Mouse (Mus musculus) gastrocnemius, postnatal 4 days (tissue): ENCODE data around the gene Klf2. TPM values are rescaled to one million over a fixed set of nuclear protein-coding genes. Genes with fewer than 3 reads are reported as not detected.

ENCODE experiments used
- DNase-seq, 2 experiments: peaks; one replicate each; pipeline ENCODE4 v3.0.0; 2021 to 2022; ENCODE audit warnings: low spot score in 2 of 2, mixed read lengths in 2 of 2
- long read RNA-seq, 2 experiments: library from polyadenylated mRNA; stranded (forward); transcript quantifications; one replicate each; pipeline ENCODE4 v2.0.0; 2021
- total RNA-seq, 2 experiments: library from RNA; stranded (reverse); gene quantifications; 2 replicates each; pipeline ENCODE4 v1.2.3; 2021

Klf2 gene
- 10 to 100 TPM; 40.0 to 47.7 TPM for total RNA-seq
- long read RNA-seq, experiment 1, transcript Klf2-201 (3 exons, 1,847 nt), result major isoform, 38 of 45 reads
- long read RNA-seq, experiment 1, partial matches to known transcripts, result 6 of 45 reads
- long read RNA-seq, experiment 1, other reads (novel, unspliced or antisense), result 1 of 45 reads
- long read RNA-seq, experiment 2, transcript Klf2-201 (3 exons, 1,847 nt), result major isoform, 26 of 34 reads
- long read RNA-seq, experiment 2, partial matches to known transcripts, result 8 of 34 reads
- long read RNA-seq, experiment 2, other reads (novel, unspliced or antisense), result 0 of 34 reads

- peak; percentile 97 to 98 for DNase-seq
Measured at GRCm38 (mm10) chr8:72318801-72319322, at the start of gene Klf2. Gene Klf2 (plus strand): TSS chr8:72319033.

GRCm38 (mm10) chr8:72270606-72271005, 48.2 kb upstream of the Klf2 start:
- DNase-seq, result no peak

- DNase-seq, result no peak
Measured at GRCm38 (mm10) chr8:72271051-72271660, 47.7 kb upstream of the Klf2 start.

DNA sequence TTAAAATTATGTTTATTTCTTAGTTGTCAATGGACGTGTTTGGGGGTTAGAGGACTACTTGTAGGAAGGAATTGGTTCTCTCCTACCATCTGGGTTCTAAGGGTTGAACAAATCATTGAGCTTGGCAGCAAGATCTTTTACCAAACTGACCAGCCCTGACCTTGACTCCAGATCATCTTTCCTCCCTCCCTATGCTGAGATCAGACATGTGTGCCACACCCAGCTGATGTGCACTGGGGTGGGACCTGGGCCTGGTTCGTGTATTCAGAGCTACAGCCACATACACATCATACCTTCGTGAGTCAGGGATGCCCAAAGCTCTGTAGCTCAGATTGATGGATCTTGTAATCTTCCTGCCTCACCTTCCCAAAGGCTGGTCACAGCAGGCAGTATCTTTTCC, 47.1 kb upstream of the Klf2 start:
- DNase-seq, result no peak

- peak in 1 of 2 experiments; percentile 64 for DNase-seq
Measured at GRCm38 (mm10) chr8:72272361-72272760, 46.5 kb upstream of the Klf2 start.

GRCm38 (mm10) chr8:72273111-72273770, 45.6 kb upstream of the Klf2 start:
- DNase-seq, result no peak

DNA sequence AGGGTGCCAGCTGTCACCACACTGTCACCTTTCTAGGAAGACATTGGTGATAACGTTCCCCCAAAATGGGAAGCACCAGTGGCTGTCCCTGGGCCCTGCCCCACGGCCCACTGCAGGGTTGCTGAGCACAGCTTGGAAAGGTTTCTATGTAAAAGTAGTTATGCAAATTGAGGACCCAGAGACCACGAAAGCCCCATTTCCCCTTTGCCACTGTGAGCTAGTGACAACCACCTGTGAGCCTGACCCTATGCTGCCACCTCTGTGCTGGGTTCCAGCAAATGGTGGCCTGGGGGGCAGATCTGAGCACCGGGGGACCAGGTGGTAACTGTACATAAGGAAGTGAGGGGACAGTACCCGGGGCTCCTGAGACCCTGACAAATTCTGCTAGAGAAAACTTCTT, 45.0 kb upstream of the Klf2 start:
- no peak for DNase-seq

GRCm38 (mm10) chr8:72277244-72277643, 41.6 kb upstream of the Klf2 start:
- no peak for DNase-seq

DNA sequence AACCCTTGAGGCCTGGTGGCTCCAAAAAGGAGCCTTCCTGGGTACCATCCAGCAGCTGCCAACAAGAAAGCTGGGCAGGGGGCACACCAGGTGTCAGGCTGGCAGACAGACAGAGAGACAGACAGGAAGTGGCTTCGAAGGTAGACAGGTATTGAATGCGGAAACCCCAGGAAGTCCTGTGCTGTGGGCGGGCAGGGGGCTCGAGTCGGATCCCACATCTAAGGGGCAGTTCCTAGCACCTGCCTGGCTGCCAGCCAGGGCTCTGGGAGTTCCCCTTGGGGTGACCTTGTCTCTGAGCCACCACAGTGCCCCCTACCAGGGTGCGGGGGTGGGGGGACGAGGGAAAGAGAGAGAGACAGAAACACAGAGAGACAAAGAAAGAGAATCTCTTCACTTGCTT, 39.7 kb upstream of the Klf2 start:
- DNase-seq, result no peak

GRCm38 (mm10) chr8:72281634-72282033, 37.2 kb upstream of the Klf2 start:
- DNase-seq, result no peak

DNA sequence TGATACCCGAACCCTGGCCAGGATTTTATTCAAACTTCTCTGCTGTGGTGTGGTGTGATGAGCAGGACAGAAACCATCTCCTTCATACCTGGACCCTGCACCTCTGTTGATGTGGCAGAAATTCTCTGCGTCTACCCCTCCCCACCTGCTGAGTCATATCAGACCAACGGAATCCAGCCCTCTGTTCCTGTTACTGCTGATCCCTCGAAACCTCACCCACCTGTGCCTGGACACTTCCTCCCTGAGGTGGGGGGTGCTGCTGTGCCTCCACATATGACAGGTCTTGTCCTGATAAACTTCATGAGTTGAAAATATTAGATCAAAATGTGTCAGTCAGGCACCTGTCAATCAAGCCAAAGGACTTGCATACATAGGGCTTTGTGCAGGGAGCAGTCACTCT, 33.5 kb upstream of the Klf2 start:
- DNase-seq, result no peak

GRCm38 (mm10) chr8:72289051-72289450, 29.8 kb upstream of the Klf2 start:
- DNase-seq, result no peak

DNA sequence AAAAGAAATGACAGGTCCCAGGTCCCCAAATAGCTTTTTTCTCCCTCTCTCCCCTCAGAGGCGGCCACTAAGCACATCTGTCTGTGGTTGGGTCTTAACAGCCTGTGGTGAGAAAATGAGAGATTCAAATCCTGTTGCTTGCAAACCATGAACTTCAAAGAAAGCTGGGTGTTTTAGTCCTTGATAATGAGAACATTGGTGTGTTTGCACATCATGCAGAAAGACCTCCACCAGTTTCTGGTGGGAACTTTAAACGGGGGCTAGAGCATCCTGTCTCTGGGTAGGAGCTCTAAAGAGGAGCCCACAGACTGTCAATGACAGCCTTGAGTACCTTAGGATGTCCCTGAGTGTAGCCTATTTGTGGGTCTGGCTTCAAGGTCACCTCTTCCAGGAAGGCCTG, 27.7 kb upstream of the Klf2 start:
- DNase-seq, result no peak

DNA sequence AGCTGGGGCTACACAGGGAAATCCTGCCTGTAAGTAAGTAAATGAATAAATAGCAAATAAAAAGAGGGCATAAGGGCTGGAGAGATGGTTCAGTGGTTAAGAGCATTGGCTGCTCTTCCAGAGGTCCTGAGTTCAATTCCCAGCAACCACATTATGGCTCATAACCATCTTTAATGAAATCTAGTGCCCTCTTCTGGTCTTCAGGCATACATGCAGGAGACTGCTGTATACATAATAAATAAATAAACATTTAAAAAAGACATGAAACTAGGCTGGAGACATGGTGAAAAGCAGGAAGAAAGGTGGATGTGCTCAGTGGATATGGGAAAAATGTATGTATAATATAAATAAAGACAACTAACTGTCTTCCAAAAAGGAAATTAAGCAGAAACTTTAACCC, 25.5 kb upstream of the Klf2 start:
- DNase-seq, result no peak

DNA sequence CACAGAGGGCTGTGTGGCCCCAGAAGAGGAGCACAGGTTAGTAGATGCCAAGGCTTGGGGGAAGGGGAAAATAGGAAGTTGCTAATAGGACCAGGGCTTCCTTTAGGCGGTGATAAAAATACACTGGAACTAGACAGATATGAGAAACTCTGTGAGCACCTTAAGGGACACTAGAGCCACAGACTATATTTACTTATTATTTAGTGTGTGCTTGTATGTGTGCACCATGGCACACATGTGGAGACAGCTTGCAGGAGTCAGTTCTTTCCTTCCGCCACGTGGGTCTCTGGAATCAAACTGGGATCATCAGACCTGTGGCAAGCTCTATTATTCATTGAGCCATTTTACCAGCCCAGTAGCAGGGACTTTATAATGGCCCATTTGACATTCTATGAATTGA, 23.7 kb upstream of the Klf2 start:
- no peak for DNase-seq

GRCm38 (mm10) chr8:72295679-72296078, 23.2 kb upstream of the Klf2 start:
- DNase-seq, result peak; percentile 84 to 92

DNA sequence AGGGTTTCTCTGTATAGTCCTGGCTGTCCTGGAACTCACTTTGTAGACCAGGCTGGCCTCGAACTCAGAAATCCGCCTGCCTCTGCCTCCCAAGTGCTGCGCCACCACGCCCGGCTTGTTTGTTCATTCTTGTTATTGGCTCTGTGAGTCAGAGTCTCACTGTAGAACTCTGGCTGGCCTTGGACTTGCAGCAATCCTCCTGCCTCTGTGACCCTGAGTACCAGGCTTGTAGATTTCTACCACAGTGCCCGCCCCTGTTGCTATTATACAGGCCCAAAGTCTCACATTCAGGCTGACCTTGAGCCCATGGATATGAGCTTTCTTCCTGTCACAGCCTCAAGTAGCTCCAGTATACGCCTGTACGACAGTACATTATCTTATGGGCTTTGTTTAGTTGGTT, 22.3 kb upstream of the Klf2 start:
- DNase-seq, result no peak

GRCm38 (mm10) chr8:72298928-72299327, 19.9 kb upstream of the Klf2 start:
- no peak for DNase-seq

GRCm38 (mm10) chr8:72300654-72301400, 18.0 kb upstream of the Klf2 start:
- no peak for DNase-seq

DNA sequence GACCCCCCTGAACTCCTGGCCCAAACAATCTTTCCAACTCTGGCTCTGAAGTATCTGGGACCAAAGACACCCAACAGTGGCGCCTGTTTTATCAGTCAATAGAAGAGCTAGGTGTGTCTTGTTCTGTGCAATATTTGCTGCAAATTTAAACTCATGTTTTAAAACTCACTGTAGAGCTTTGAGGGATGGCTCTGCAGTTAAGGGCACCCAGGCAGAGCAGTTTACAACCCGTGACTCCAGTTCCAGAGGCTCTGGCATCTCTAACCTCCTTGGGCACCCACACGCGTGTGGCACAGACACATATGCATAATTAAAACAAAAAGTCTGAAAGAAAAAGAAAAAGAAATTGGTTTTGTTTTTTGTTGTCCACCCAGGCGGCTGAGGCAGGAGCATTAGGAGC, 17.3 kb upstream of the Klf2 start:
- no peak for DNase-seq

DNA sequence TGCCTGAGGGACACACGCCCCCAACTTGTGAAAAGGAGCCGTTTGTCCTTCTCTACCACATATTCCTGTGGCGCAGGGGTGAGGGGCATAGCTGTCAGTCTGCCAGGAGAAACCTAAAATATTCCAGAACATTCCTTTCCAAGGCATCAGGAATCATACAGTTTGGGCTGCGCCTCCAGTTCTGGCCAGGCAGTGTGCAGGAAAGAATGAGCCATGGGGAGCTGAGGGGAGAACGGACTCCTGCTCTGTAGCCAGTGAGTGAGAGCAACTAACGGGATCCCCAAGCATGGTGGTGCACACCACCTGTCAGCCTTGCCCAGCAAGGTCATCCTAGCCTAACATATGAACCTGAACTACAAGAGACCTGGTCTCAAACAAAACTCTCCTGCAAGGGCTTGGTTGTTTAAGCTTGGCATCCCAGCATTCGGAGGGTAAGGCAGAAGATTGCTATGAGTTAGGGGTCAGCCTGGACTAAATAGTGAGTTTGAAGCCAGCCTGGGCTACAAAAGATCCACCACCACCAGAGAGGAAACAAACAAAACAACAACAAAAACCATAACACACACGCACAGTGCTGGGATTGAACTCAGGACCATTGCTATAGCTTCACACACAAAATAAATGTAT, 15.7 kb upstream of the Klf2 start:
- DNase-seq, result no peak
